Mouse (Mus musculus) limb, embryonic 15.5 days (tissue): ENCODE data around the gene Ptgr1. TPM values are rescaled to one million over a fixed set of nuclear protein-coding genes. Genes with fewer than 3 reads are reported as not detected.

Experiments used
- ATAC-seq: fragments of 200-750 bp; cut with Nextera tagmentation; 2 replicates; pipeline ENCODE4 v1.8.0; 2017; ENCODE audit warnings: low read depth, moderate TSS enrichment; ENCODE audit not compliant: insufficient number of reproducible peaks, low FRiP score, low TSS enrichment
- H3K27ac ChIP-seq: fragments of 300-500 bp; sonication (generic); 2 replicates; pipeline ENCODE4 v1.5.1; 2015; ENCODE audit warnings: moderate library complexity, mild to moderate bottlenecking, inconsistent platforms
- H3K27me3 ChIP-seq: fragments of 300-500 bp; sonication (generic); 2 replicates; pipeline ENCODE4 v1.6.1; 2015; ENCODE audit warnings: inconsistent platforms
- H3K36me3 ChIP-seq: fragments of 300-500 bp; sonication (generic); 2 replicates; pipeline ENCODE4 v1.6.1; 2015; ENCODE audit warnings: inconsistent platforms
- H3K4me1 ChIP-seq: fragments of 300-500 bp; sonication (generic); 2 replicates; pipeline ENCODE4 v1.6.1; 2015; ENCODE audit warnings: inconsistent platforms
- H3K4me2 ChIP-seq: fragments of 300-500 bp; sonication (generic); 2 replicates; pipeline ENCODE4 v1.6.1; 2015; ENCODE audit warnings: mild to moderate bottlenecking, inconsistent platforms
- H3K4me3 ChIP-seq: fragments of 300-500 bp; sonication (generic); 2 replicates; pipeline ENCODE4 v1.5.1; 2015; ENCODE audit warnings: mild to moderate bottlenecking, inconsistent platforms
- H3K9ac ChIP-seq: fragments of 300-500 bp; sonication (generic); 2 replicates; pipeline ENCODE4 v1.6.1; 2015; ENCODE audit warnings: inconsistent platforms
- H3K9me3 ChIP-seq: fragments of 300-500 bp; sonication (generic); 2 replicates; pipeline ENCODE4 v1.6.1; 2016; ENCODE audit warnings: inconsistent platforms
- WGBS: fragments of 180-500 bp; shearing (Covaris S2); methylation state at CpG from one replicate; pipeline ENCODE4 v1.1.7; 2015; 5-methylcytosine and 5-hydroxymethylcytosine counted together
- polyA plus RNA-seq: library from polyadenylated mRNA; unstranded; fragments of >200 nt; fragmentation: Nextera tagmentation; extraction: Ambion mirVana; gene quantifications from 2 replicates; pipeline ENCODE4 v1.2.1, GENCODE M21; 2015

Ptgr1 gene
- polyA plus RNA-seq, result 39.3 and 41.0 TPM in 2 replicates

GRCm38 (mm10) chr4:58986540-58987190 lies at the start of gene Ptgr1:
Gene Ptgr1, minus strand, starts transcription at chr4:58987119.
- H3K4me1 ChIP-seq, result peaks cover 8% of the 10 kb centered on the region; the same call in 1 of the 2 replicates
- WGBS, result 1% methylated on average over 28 of the region's 28 CpGs

GRCm38 (mm10) chr4:59035786-59036350 lies 48.9 kb upstream of the Ptgr1 start:
- peak overlapping the region; percentile 85 for H3K9ac ChIP-seq
- peak overlapping the region; percentile 52 for H3K4me2 ChIP-seq
- peak overlapping the region; percentile 85 for H3K4me3 ChIP-seq
- no peaks in the 10 kb centered on the region for H3K9me3 ChIP-seq
- peaks cover 20% of the 10 kb centered on the region for H3K36me3 ChIP-seq
- H3K4me1 ChIP-seq, result peaks cover 11% of the 10 kb centered on the region; the same call in 1 of the 2 replicates
- H3K27me3 ChIP-seq, result no peaks in the 10 kb centered on the region
- ATAC-seq, result no peak
- no peak overlapping the region for H3K27ac ChIP-seq
- WGBS, result 57% methylated on average over 18 of the region's 18 CpGs

More at GRCm38 (mm10) chr4:58986540-58987190, at the start of gene Ptgr1:
- Histone ChIP-seq H3K27ac (peak within 1 kb of the TSS; percentile 79), H3K9ac (peak within 1 kb of the TSS; percentile 52), H3K4me3 (peak within 1 kb of the TSS; percentile 65), H3K36me3 (peaks cover 4% of the 10 kb centered on the region; the same call in 1 of the 2 replicates), H3K27me3 (no peaks in the 10 kb centered on the region), H3K4me2 (peak within 1 kb of the TSS; percentile 82), H3K9me3 (no peaks in the 10 kb centered on the region)
- ATAC-seq, result peak; percentile 82

- peak; percentile 83 for ATAC-seq
Measured at GRCm38 (mm10) chr4:59034918-59035785, 48.2 kb upstream of the Ptgr1 start, which contains the start of gene Gng10. Gene Gng10, plus strand, starts transcription at chr4:59035088.

GRCm38 (mm10) chr4:59034325-59034917 lies 47.5 kb upstream of the Ptgr1 start:
- Histone ChIP-seq H3K36me3 (peaks cover 5% of the 10 kb centered on the region; the same call in 1 of the 2 replicates), H3K4me2 (peak overlapping the region; percentile 52), H3K9me3 (no peaks in the 10 kb centered on the region), H3K4me1 (peaks cover 11% of the 10 kb centered on the region; the same call in 1 of the 2 replicates), H3K27ac (no peak overlapping the region), H3K4me3 (peak overlapping the region; percentile 85), H3K9ac (no peak overlapping the region), H3K27me3 (no peaks in the 10 kb centered on the region)
- WGBS, result 72% methylated on average over 10 of the region's 10 CpGs
- no peak for ATAC-seq

More at GRCm38 (mm10) chr4:59034918-59035785, 48.2 kb upstream of the Ptgr1 start, which contains the start of gene Gng10:
- Histone ChIP-seq H3K9ac (peak within 1 kb of the TSS; percentile 85), H3K4me3 (peak within 1 kb of the TSS; percentile 85), H3K4me1 (peaks cover 11% of the 10 kb centered on the region; the same call in 1 of the 2 replicates), H3K4me2 (peak within 1 kb of the TSS; percentile 52), H3K9me3 (no peaks in the 10 kb centered on the region), H3K36me3 (peaks cover 12% of the 10 kb centered on the region), H3K27me3 (no peaks in the 10 kb centered on the region), H3K27ac (peak within 1 kb of the TSS; percentile 83)
- WGBS, result 9% methylated on average over 76 of the region's 76 CpGs

- 90% methylated on average over 2 of the region's 2 CpGs for WGBS
- peaks cover 33% of the 10 kb centered on the region for H3K36me3 ChIP-seq
- H3K27ac ChIP-seq, result no peak overlapping the region
- H3K9me3 ChIP-seq, result no peaks in the 10 kb centered on the region
- H3K9ac ChIP-seq, result no peak overlapping the region
- H3K4me2 ChIP-seq, result no peak overlapping the region
- no peak for ATAC-seq
- no peaks in the 10 kb centered on the region for H3K27me3 ChIP-seq
- no peaks in the 10 kb centered on the region for H3K4me1 ChIP-seq
- H3K4me3 ChIP-seq, result no peak overlapping the region
Measured at GRCm38 (mm10) chr4:59016922-59017321, 30.0 kb upstream of the Ptgr1 start.

- WGBS, result 75% methylated on average over 3 of the region's 3 CpGs
- H3K4me1 ChIP-seq, result no peaks in the 10 kb centered on the region
- peaks cover 22% of the 10 kb centered on the region for H3K36me3 ChIP-seq
- no peaks in the 10 kb centered on the region for H3K9me3 ChIP-seq
- no peak for ATAC-seq
- H3K27ac ChIP-seq, result no peak overlapping the region
- no peak overlapping the region for H3K4me3 ChIP-seq
- no peak overlapping the region for H3K9ac ChIP-seq
- H3K4me2 ChIP-seq, result no peak overlapping the region
- no peaks in the 10 kb centered on the region for H3K27me3 ChIP-seq
Measured at GRCm38 (mm10) chr4:59015181-59015580, 28.3 kb upstream of the Ptgr1 start.

- peaks cover 3% of the 10 kb centered on the region; the same call in 1 of the 2 replicates for H3K36me3 ChIP-seq
- H3K9me3 ChIP-seq, result no peaks in the 10 kb centered on the region
- no peak overlapping the region for H3K4me2 ChIP-seq
- H3K27me3 ChIP-seq, result no peaks in the 10 kb centered on the region
- 64% methylated on average over 3 of the region's 3 CpGs for WGBS
- no peak overlapping the region for H3K4me3 ChIP-seq
- no peak for ATAC-seq
- no peak overlapping the region for H3K9ac ChIP-seq
- peaks cover 5% of the 10 kb centered on the region; the same call in 1 of the 2 replicates for H3K4me1 ChIP-seq
- H3K27ac ChIP-seq, result no peak overlapping the region
Measured at GRCm38 (mm10) chr4:59011446-59011845, 24.5 kb upstream of the Ptgr1 start.

GRCm38 (mm10) chr4:59009696-59010095 lies 22.8 kb upstream of the Ptgr1 start:
- no peak overlapping the region for H3K4me3 ChIP-seq
- H3K9ac ChIP-seq, result no peak overlapping the region
- no peaks in the 10 kb centered on the region for H3K27me3 ChIP-seq
- H3K27ac ChIP-seq, result no peak overlapping the region
- peaks cover 14% of the 10 kb centered on the region for H3K4me1 ChIP-seq
- no peak for ATAC-seq
- WGBS, result 78% methylated on average over 4 of the region's 4 CpGs
- no peaks in the 10 kb centered on the region; the same call in 1 of the 2 replicates for H3K36me3 ChIP-seq
- no peak overlapping the region for H3K4me2 ChIP-seq
- H3K9me3 ChIP-seq, result no peaks in the 10 kb centered on the region

- Histone ChIP-seq H3K36me3 (no peaks in the 10 kb centered on the region; the same call in 1 of the 2 replicates), H3K4me1 (peaks cover 19% of the 10 kb centered on the region), H3K9me3 (no peaks in the 10 kb centered on the region), H3K9ac (no peak overlapping the region), H3K4me3 (no peak overlapping the region), H3K4me2 (no peak overlapping the region), H3K27me3 (no peaks in the 10 kb centered on the region), H3K27ac (no peak overlapping the region)
- 83% methylated on average over 7 of the region's 7 CpGs for WGBS
- ATAC-seq, result no peak
Measured at GRCm38 (mm10) chr4:59009186-59009585, 22.3 kb upstream of the Ptgr1 start.

- peaks cover 23% of the 10 kb centered on the region for H3K4me1 ChIP-seq
- H3K27me3 ChIP-seq, result no peaks in the 10 kb centered on the region
- no peak overlapping the region for H3K4me3 ChIP-seq
- H3K9me3 ChIP-seq, result no peaks in the 10 kb centered on the region
- H3K36me3 ChIP-seq, result no peaks in the 10 kb centered on the region
- H3K9ac ChIP-seq, result no peak overlapping the region
- ATAC-seq, result no peak
- H3K4me2 ChIP-seq, result no peak overlapping the region
- WGBS, result 80% methylated on average over 5 of the region's 5 CpGs
- H3K27ac ChIP-seq, result no peak overlapping the region
Measured at GRCm38 (mm10) chr4:59007974-59008373, 21.1 kb upstream of the Ptgr1 start.

GRCm38 (mm10) chr4:59007016-59007415 lies 20.1 kb upstream of the Ptgr1 start:
- H3K4me2 ChIP-seq, result no peak overlapping the region
- H3K4me3 ChIP-seq, result no peak overlapping the region
- no peak for ATAC-seq
- H3K4me1 ChIP-seq, result peaks cover 27% of the 10 kb centered on the region
- H3K36me3 ChIP-seq, result no peaks in the 10 kb centered on the region
- no peak overlapping the region for H3K27ac ChIP-seq
- no peaks in the 10 kb centered on the region for H3K9me3 ChIP-seq
- H3K9ac ChIP-seq, result no peak overlapping the region
- 85% methylated on average over 6 of the region's 6 CpGs for WGBS
- H3K27me3 ChIP-seq, result no peaks in the 10 kb centered on the region
